Mouse (Mus musculus) lung, embryonic 14.5 days (tissue): ENCODE measurements at regions not wholly inside any gene's neighbourhood (a gene's known extent, or its start where the extent isn't known, plus 50 kb on each side); places are given as distances from the start of the nearest gene placed in this dataset.

Experiments used
- ATAC-seq: fragments of 200-750 bp; cut with Nextera tagmentation; 2 replicates; pipeline ENCODE4 v1.8.0; 2017; ENCODE audit warnings: mild to moderate bottlenecking, moderate TSS enrichment, moderate library complexity; ENCODE audit not compliant: insufficient read depth
- DNase-seq: peaks from one replicate; pipeline ENCODE4 v3.0.0-alpha.2; 2015
- H3K27ac ChIP-seq: fragments of 300-500 bp; sonication (generic); 2 replicates; pipeline ENCODE4 v1.5.1; 2014; ENCODE audit warnings: low read depth, mild to moderate bottlenecking, moderate library complexity
- H3K27me3 ChIP-seq: fragments of 300-500 bp; sonication (generic); 2 replicates; pipeline ENCODE4 v1.6.1; 2014; ENCODE audit warnings: low read length, control low read depth; ENCODE audit not compliant: insufficient read depth
- H3K36me3 ChIP-seq: fragments of 300-500 bp; sonication (generic); 2 replicates; pipeline ENCODE4 v1.6.1; 2014; ENCODE audit warnings: control low read depth; ENCODE audit not compliant: insufficient read depth
- H3K4me1 ChIP-seq: fragments of 300-500 bp; sonication (generic); 2 replicates; pipeline ENCODE4 v1.6.1; 2014; ENCODE audit warnings: antibody characterized with exemption, control low read depth; ENCODE audit not compliant: insufficient read depth
- H3K4me2 ChIP-seq: fragments of 300-500 bp; sonication (generic); 2 replicates; pipeline ENCODE4 v1.6.1; 2014; ENCODE audit warnings: mild to moderate bottlenecking
- H3K4me3 ChIP-seq: fragments of 300-500 bp; sonication (generic); 2 replicates; pipeline ENCODE4 v1.5.1; 2014; ENCODE audit warnings: low read depth, low read length
- H3K9ac ChIP-seq: fragments of 300-500 bp; sonication (generic); 2 replicates; pipeline ENCODE4 v1.6.1; 2014
- H3K9me3 ChIP-seq: fragments of 300-500 bp; sonication (generic); 2 replicates; pipeline ENCODE4 v1.6.1; 2016; ENCODE audit warnings: low read depth, low read length, control low read depth
- CTCF ChIP-seq: IDR thresholded peaks from 2 replicates; pipeline ENCODE4 v1.5.1; 2016; ENCODE audit warnings: antibody characterized with exemption, low read depth
- WGBS: fragments of 180-500 bp; shearing (Covaris S2); extraction: QIAGEN DNeasy Blood & Tissue Kit; methylation state at CpG from one replicate; pipeline ENCODE4 v1.1.7; 2014; 5-methylcytosine and 5-hydroxymethylcytosine counted together

DNA sequence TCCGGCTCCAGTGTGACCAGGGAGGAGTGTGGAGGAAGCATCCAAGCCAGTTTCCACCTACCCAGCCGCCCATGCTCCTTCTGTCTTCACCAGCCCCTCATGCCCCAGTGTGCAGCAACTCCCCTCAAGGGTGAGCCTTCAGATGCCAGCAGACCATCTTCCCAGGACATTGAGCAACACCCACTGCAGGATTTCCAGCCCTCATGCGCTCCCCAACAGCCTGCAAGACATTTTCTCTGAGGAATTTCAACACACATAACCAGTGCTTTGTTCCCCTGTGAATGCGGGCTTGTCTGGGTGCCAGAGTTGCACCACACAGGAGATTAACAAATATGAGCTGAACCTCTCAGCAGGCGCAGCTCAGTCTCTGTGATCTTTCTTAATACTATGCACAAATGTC lies 489.3 kb upstream of the Gm10131 start:
- peak; percentile 58 for ATAC-seq
- WGBS: 49% methylated on average over 5 of the region's 5 CpGs

DNA sequence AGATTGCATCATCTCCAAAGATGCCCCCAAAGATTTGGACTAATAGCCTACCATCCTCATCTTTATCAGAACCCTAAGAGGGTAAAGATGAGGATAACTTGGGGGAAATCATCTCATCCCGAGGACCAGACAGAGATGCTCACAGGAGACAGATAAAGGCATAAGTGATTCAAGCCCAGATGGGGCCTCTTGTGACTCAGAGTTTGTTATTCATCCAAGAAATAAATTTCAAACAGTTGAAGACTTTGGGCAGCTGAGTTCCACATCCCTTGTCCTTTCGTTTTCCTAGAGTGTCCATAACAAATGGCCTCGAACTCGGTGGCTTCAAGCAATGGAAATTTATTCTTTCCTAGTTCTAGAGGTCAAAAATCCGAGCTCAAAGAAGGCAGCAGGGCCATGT lies 485.1 kb upstream of the Gm10131 start:
- ATAC-seq: no peak
- Histone ChIP-seq H3K27me3 (no peaks in the 10 kb centered on the region), H3K4me3 (no peak overlapping the region), H3K4me2 (no peak overlapping the region), H3K36me3 (no peaks in the 10 kb centered on the region), H3K27ac (no peak overlapping the region), H3K4me1 (no peaks in the 10 kb centered on the region), H3K9ac (no peak overlapping the region), H3K9me3 (no peaks in the 10 kb centered on the region)
- WGBS: 65% methylated on average over 5 of the region's 5 CpGs
- DNase-seq: no peak
- TF ChIP-seq CTCF: no peak

More for the DNA sequence above, 489.3 kb upstream of the Gm10131 start:
- DNase-seq: peak; percentile 66
- TF ChIP-seq CTCF: no peak
- Histone ChIP-seq H3K4me3 (no peak overlapping the region), H3K4me2 (no peak overlapping the region), H3K36me3 (no peaks in the 10 kb centered on the region), H3K9ac (no peak overlapping the region), H3K9me3 (no peaks in the 10 kb centered on the region), H3K27ac (peak overlapping the region; percentile 30; the same call in 1 of the 2 replicates), H3K27me3 (no peaks in the 10 kb centered on the region), H3K4me1 (no peaks in the 10 kb centered on the region)

DNA sequence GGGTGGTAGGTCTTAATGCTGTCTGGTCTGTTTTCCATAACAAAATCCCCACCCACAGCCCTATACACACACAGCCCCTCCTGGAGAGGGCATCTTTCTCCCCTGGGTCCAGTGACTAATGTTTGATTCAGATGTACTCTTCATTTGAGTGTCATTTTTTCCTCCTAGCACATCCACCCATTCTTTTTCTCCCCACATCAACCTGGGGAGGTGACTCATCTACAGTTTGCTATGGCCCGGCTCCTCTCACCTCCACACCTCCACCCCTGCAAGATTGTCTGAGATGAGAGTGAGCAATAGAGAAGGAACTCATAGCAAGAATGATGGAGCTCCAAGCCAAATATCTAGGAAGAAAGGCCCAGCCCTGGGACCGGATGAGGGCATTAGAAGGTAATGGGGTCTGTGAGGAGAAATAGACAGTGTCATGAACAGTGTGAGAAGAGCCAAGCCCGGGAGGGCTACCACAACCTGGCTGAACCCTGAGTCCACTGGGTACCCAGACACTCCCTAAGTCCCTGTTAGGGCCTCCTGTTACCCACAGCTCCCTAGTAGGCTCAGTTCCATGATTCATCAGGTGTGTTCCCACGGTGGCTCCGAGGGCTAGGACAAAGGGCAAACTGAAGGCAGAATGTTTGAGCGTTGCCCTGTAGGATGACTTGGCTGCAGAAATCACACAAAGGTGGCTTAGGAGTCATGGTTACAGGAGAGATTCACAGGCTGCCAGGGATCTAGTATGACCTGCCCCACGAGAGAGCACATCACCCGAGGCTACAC lies 479.6 kb upstream of the Gm10131 start:
- TF ChIP-seq CTCF: no peak
- Histone ChIP-seq H3K4me3 (no peak overlapping the region), H3K36me3 (no peaks in the 10 kb centered on the region), H3K9ac (no peak overlapping the region), H3K4me1 (no peaks in the 10 kb centered on the region), H3K4me2 (no peak overlapping the region), H3K27me3 (no peaks in the 10 kb centered on the region), H3K27ac (no peak overlapping the region), H3K9me3 (no peaks in the 10 kb centered on the region)
- ATAC-seq (no peak), DNase-seq (no peak)
- WGBS: 88% methylated on average over 8 of the region's 8 CpGs

DNA sequence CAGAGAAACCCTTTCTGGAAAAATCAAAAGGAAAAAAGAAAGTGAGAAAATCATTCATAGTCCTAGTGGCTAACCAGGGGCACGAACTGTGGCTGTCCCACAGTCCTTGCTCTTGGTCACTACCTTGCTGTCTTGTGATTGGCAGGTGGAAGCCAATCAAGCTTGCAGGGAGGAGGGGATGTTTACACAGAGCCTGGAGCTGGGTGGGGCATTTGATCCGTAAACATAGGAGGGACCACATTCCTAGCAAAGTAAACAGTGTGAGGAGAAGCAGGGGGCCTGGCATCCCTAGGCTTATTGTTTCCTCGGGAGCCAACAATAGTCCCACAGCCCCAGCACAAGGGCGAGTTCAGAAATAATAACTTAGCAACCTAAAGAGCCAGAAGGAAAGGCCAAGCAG lies 466.5 kb upstream of the Gm10131 start:
- Histone ChIP-seq H3K9ac (no peak overlapping the region), H3K9me3 (no peaks in the 10 kb centered on the region), H3K4me3 (no peak overlapping the region), H3K36me3 (no peaks in the 10 kb centered on the region), H3K4me2 (no peak overlapping the region), H3K27ac (no peak overlapping the region), H3K4me1 (peaks cover 11% of the 10 kb centered on the region; the same call in 1 of the 2 replicates), H3K27me3 (no peaks in the 10 kb centered on the region)
- ATAC-seq: 0 out of 2 replicates have a peak, but pooled peaks have one; percentile 32
- DNase-seq: peak; percentile 48
- no peak for TF ChIP-seq CTCF
- 22% methylated on average over 4 of the region's 4 CpGs for WGBS

DNA sequence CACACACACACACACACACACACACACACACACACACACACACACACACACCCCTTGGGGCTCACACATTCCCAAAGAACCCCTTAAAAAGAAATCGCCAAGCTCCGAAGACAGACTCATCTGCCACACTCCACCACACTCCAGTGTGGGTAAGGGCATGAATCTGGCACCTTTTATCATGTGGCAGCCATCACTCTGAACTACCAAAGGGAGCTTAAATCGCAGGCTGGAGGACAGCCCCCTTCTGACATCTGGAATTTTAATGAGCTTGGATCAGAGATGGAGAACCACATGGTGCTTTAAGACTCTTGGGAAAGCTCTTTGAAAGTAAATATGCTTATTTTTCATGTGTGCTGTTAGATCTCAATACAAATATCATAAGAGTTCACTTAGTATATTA lies 462.5 kb upstream of the Gm10131 start:
- peak; percentile 54; the same call in 1 of the 2 replicates for ATAC-seq
- H3K36me3 ChIP-seq: no peaks in the 10 kb centered on the region
- peak; percentile 30 for DNase-seq
- H3K27ac ChIP-seq: peak overlapping the region; percentile 73; the same call in 1 of the 2 replicates
- no peaks in the 10 kb centered on the region for H3K27me3 ChIP-seq
- no peak overlapping the region for H3K4me3 ChIP-seq
- 30% methylated on average over 3 of the region's 3 CpGs for WGBS
- H3K4me1 ChIP-seq: peaks cover 11% of the 10 kb centered on the region; the same call in 1 of the 2 replicates
- no peak for TF ChIP-seq CTCF
- H3K9me3 ChIP-seq: no peaks in the 10 kb centered on the region
- H3K9ac ChIP-seq: no peak overlapping the region
- 0 out of 2 replicates have a peak overlapping the region, but pooled peaks have one; percentile 35 for H3K4me2 ChIP-seq

DNA sequence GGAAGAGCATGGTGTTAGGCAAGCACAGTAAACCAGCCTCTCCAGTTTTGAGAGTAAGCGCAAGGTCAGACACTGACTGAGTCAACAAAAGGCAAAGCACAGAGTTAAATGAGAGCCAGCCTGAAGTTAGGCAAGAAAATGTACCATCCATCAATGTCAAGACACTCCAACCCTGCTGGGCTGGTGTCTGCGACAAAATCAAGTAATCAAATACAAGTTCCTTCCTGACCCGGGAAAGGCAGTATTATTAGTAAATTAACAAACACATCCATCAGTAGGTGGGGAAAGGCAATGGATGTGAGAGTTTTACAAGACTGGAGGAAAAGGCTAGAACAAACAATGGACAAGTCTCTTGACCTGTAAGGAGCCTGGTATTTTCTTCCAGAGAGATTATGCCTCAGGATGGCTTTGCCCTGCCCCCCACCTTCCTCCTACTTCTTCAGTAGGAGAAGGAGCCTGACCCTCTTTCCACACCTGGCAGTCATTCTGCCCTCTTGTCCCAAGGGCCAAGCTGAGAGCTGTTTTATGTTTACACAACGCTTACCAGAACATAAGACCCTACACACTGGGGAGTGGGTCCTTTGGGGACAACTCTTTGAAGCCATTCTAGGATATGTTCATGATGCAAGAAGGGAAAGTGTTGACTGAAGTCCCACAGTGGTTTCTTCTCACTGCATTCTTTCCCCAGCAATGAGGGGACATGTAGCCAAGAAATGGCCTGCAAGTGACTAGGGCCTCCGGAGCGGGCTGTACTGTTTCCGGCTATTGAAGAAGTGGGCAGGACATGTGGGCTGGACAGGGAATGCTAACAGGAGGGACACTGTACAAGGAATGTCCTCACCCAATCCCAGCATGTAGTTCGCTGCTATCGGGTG lies 461.7 kb upstream of the Gm10131 start:
- Histone ChIP-seq H3K9ac (no peak overlapping the region), H3K9me3 (no peaks in the 10 kb centered on the region), H3K4me3 (no peak overlapping the region), H3K27me3 (no peaks in the 10 kb centered on the region), H3K27ac (peak overlapping the region; percentile 73), H3K4me1 (peaks cover 11% of the 10 kb centered on the region; the same call in 1 of the 2 replicates), H3K36me3 (no peaks in the 10 kb centered on the region), H3K4me2 (peak overlapping the region; percentile 35; the same call in 1 of the 2 replicates)
- no peak for TF ChIP-seq CTCF
- WGBS: 16% methylated on average over 9 of the region's 9 CpGs
- DNase-seq (peak; percentile 73), ATAC-seq (peak; percentile 94)

DNA sequence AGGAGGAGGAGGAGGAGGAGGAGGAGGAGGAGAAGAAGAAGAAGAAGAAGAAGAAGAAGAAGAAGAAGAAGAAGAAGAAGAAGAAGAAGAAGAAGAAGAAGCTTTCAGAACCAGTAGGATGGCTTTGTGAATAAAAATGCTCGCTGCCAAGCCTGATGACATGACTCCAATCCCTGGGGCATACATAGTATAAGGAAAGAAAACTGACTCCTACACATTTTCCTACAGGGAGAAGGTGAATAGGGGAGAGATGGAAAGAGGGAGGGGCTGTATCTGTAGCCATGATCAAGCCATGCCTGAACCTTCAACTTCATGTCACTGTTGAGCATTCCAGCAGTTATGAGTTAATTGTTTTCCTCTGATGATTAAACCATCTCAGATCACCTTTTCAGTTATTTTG lies 460.2 kb upstream of the Gm10131 start:
- H3K27me3 ChIP-seq: no peaks in the 10 kb centered on the region
- no peak overlapping the region for H3K27ac ChIP-seq
- peaks cover 11% of the 10 kb centered on the region; the same call in 1 of the 2 replicates for H3K4me1 ChIP-seq
- no peaks in the 10 kb centered on the region for H3K9me3 ChIP-seq
- no peak for TF ChIP-seq CTCF
- DNase-seq: no peak
- 88% methylated on average over 1 of the region's 1 CpGs for WGBS
- no peak overlapping the region for H3K4me2 ChIP-seq
- ATAC-seq: no peak
- H3K4me3 ChIP-seq: no peak overlapping the region
- no peak overlapping the region for H3K9ac ChIP-seq
- H3K36me3 ChIP-seq: no peaks in the 10 kb centered on the region
